Mouse (Mus musculus): Measurements from ENCODE around the gene Fermt3.

- TF ChIP-seq CTCF (IDR thresholded peaks at IDR 0.05) (peak; percentile 70), EP300 (IDR thresholded peaks at IDR 0.05) (no peak)
These were observed 38.5 kb upstream of the Fermt3 start for GRCm38 (mm10) chr19:7057722-7058207.
